Mouse (Mus musculus) ES-Bruce4 (cell line): ENCODE data around the gene Man1c1. TPM values are rescaled to one million over a fixed set of nuclear protein-coding genes. Genes with fewer than 3 reads are reported as not detected.

Experiments
- H3K27ac ChIP-seq: 2 replicates; pipeline ENCODE4 v1.5.1; 2012; ENCODE audit warnings: low read length, inconsistent platforms; ENCODE audit not compliant: insufficient read depth
- H3K27me3 ChIP-seq: 2 replicates; pipeline ENCODE4 v1.6.1; 2012; ENCODE audit warnings: mild to moderate bottlenecking, low read length, inconsistent platforms; ENCODE audit not compliant: control insufficient read depth, poor library complexity, insufficient read depth, severe bottlenecking
- H3K36me3 ChIP-seq: 2 replicates; pipeline ENCODE4 v1.6.1; 2012; ENCODE audit warnings: inconsistent platforms, mild to moderate bottlenecking, low read length, moderate library complexity; ENCODE audit not compliant: control insufficient read depth, poor library complexity, insufficient read depth, severe bottlenecking
- H3K4me1 ChIP-seq: one replicate; pipeline ENCODE4 v1.8.1; 2011; ENCODE audit warnings: low read length; ENCODE audit not compliant: control insufficient read depth, insufficient read depth
- H3K4me3 ChIP-seq: 2 replicates; pipeline ENCODE4 v1.5.1; 2011; ENCODE audit warnings: low read depth, mild to moderate bottlenecking, low read length
- H3K9ac ChIP-seq: 2 replicates; pipeline ENCODE4 v1.6.1; 2012; ENCODE audit warnings: low read depth, mild to moderate bottlenecking, inconsistent platforms; ENCODE audit not compliant: poor library complexity, severe bottlenecking
- H3K9me3 ChIP-seq: replicated peaks from 2 replicates; pipeline ENCODE4 v1.6.1; 2012; ENCODE audit warnings: mild to moderate bottlenecking, low read length, inconsistent platforms; ENCODE audit not compliant: control insufficient read depth, poor library complexity, insufficient read depth, severe bottlenecking
- CTCF ChIP-seq: IDR thresholded peaks from one replicate; pipeline ENCODE4 v1.8.1; 2011; ENCODE audit warnings: low read depth, low read length
- EP300 ChIP-seq: IDR thresholded peaks from 2 replicates; pipeline ENCODE4 v1.6.1; 2011; ENCODE audit warnings: low read depth, low read length; ENCODE audit not compliant: insufficient read depth
- POLR2A ChIP-seq: IDR thresholded peaks from one replicate; pipeline ENCODE4 v1.8.1; 2011; ENCODE audit warnings: low read length; ENCODE audit not compliant: insufficient read depth
- polyA plus RNA-seq: library from polyadenylated mRNA; stranded (reverse); fragments of >200 nt; gene quantifications from 2 replicates; pipeline ENCODE4 v1.2.4, GENCODE M21; 2011; ENCODE audit warnings: low read depth; ENCODE audit not compliant: missing spikeins, insufficient read depth, insufficient read length

Gene Man1c1
- polyA plus RNA-seq, 1 experiment, result 7.1 TPM

DNA sequence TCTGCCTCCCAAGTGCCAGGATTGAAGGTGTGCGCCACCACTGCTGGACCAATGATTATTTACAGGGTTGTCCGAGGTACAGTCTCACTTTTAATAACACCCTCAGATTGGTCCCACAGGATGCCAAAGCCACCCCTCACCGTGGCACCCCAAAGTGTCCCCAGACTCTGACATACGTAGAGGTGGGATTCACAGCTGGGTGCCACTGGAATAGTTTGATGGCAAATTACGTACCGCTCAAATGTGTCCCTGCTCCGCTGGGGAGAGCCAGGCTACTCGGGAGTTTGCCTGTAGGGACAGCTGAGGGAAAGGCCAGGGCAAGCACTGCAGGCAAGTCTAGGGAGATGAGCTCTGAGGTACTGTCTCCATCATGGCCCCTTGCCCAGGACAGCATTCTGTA is 30.9 kb downstream of the Man1c1 start:
- no peak overlapping the region for H3K4me3 ChIP-seq
- H3K36me3 ChIP-seq, result no peaks in the 10 kb centered on the region
- TF ChIP-seq EP300 (no peak), CTCF (no peak), POLR2A (no peak)
- no peaks in the 10 kb centered on the region for H3K27me3 ChIP-seq
- no peaks in the 10 kb centered on the region for H3K9me3 ChIP-seq
- no peak overlapping the region for H3K9ac ChIP-seq
- H3K4me1 ChIP-seq, result no peaks in the 10 kb centered on the region
- no peak overlapping the region for H3K27ac ChIP-seq

DNA sequence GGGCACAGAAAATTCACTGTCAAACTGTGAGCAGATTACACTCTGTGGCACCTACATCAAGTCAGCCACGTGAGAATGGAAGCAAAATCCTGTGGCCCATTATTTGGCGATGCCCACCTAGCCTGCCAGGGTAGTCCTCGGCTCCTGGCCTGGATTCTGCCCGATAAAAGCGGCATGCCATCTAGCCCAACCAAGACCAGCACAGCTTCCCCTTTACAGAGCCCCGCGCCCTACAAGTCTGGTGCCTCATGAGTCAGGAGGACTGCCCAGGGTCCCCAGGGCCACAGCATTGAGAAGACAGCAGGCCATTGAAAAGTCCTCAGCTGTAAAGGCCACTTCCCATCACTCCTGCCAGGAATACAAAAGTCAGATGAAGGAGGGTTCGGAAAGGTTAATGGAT is 31.8 kb downstream of the Man1c1 start:
- Histone ChIP-seq H3K9me3 (no peaks in the 10 kb centered on the region), H3K27ac (no peak overlapping the region), H3K4me3 (no peak overlapping the region), H3K9ac (no peak overlapping the region), H3K27me3 (no peaks in the 10 kb centered on the region), H3K4me1 (no peaks in the 10 kb centered on the region), H3K36me3 (no peaks in the 10 kb centered on the region)
- TF ChIP-seq POLR2A (no peak), EP300 (no peak), CTCF (no peak)

DNA sequence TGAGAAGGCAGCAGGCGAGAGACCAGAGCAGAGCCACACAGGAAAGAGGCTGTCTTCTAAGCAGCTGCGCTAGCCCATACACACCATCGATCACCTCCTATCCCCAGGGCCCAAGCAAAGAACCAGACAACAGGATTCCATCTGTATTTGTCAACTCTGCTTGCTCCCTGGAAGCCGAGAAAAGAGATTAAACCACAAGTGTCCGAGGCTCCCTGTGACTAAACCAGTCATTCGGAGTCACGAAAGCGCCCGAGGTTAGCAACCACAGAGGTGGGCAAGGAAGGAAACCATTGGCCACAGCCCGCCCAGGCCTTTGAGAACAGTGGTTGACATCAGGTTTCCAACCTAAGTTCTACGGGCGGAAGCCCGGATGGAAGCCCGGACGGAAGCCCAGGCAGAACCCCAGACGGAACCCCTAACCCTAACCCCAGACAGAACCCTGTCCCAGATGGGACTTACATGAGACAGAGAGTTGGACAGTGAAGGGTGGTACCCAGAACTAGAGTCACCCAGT is 32.4 kb downstream of the Man1c1 start:
- Histone ChIP-seq H3K4me1 (no peaks in the 10 kb centered on the region), H3K9ac (no peak overlapping the region), H3K36me3 (no peaks in the 10 kb centered on the region), H3K9me3 (no peaks in the 10 kb centered on the region), H3K4me3 (no peak overlapping the region), H3K27me3 (no peaks in the 10 kb centered on the region), H3K27ac (no peak overlapping the region)
- TF ChIP-seq CTCF, result no peak
- TF ChIP-seq EP300, result no peak
- TF ChIP-seq POLR2A, result no peak

DNA sequence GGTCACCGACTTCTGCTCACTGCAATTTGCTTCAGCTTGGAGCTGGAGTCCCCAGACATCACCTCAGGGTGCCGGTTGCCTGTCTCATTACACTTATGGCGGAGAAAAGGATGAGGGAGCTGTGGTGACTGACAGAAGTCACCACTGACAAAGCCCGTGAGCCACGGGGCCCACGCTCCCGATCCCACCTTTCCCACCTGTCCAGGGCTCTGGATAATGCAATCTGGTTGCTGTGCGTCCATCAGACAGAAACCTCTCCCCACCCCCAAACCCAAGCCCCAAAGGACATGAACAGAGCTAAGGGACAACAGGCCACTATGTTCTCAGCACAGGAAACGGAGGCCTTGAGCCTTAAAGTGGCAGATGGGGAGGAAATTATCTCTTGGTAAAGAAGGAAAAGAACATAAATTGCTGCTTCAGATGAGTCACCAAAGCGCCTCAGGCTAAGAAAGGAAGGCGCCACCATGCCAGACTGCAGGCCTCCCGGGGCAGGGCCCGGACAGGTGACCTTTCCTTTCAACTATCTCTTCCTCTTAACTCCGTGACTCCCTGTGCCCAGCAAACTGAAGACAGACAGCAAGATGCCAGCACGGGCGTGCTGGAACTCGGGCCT is 34.2 kb downstream of the Man1c1 start:
- no peaks in the 10 kb centered on the region for H3K36me3 ChIP-seq
- no peak for TF ChIP-seq POLR2A
- TF ChIP-seq CTCF, result no peak
- TF ChIP-seq EP300, result no peak
- no peak overlapping the region for H3K27ac ChIP-seq
- H3K9ac ChIP-seq, result no peak overlapping the region
- H3K9me3 ChIP-seq, result no peaks in the 10 kb centered on the region
- no peak overlapping the region for H3K4me3 ChIP-seq
- no peaks in the 10 kb centered on the region for H3K4me1 ChIP-seq
- H3K27me3 ChIP-seq, result no peaks in the 10 kb centered on the region

DNA sequence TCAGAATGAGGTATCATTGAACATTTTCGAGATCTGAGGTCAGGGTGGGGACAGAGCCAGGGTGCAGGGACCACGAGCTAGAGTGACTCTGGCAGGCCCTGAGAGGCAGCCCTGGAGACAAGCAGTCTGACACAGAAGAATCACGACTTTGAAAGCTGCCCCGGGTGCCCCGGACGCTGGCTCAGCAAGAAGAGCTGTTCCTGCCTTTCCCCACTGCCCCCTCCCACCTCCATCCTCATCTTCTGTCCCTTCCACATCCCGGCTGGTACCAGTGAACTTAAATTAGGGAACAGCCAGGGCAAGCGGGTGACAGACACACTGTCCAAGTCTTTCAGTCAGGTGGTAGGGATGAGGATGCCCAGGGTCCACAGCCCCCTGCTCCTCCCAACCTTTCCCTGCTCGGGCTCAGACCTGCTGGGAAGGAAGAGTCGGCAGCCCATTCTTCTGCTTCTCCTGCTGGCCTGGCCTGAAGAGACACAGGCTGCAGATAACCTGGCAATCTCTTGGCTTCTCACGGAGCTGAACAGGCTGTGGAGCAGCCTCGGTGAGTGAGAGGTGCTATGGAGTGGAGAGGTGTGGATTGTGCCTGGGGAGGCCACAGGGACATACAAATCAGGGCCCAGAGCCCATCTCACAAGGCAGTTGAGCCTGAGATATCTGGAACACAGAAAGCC is 35.6 kb downstream of the Man1c1 start:
- H3K4me3 ChIP-seq, result no peak overlapping the region
- H3K9me3 ChIP-seq, result no peaks in the 10 kb centered on the region
- no peaks in the 10 kb centered on the region for H3K4me1 ChIP-seq
- H3K36me3 ChIP-seq, result no peaks in the 10 kb centered on the region
- TF ChIP-seq EP300 (no peak), POLR2A (no peak), CTCF (no peak)
- no peak overlapping the region for H3K9ac ChIP-seq
- no peak overlapping the region for H3K27ac ChIP-seq
- no peaks in the 10 kb centered on the region for H3K27me3 ChIP-seq

DNA sequence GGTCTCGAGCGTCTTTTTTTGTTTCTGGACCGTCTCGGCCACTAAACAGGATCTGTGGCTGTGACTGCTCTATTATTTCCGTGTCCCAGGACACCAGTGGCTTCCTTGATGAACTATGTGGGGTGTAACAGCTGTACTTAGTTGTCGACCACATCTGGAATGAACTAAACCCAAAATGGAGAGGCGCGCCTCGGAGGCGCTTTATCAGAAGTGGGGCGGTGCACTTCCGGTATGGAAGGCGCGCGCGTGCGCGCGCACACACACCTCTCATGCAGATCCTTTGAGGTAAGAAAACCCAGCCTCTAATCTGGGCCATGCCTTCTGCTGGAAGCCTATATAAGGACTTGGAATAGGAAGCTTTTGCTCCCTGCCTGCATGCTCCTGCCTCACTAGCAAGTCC is 37.7 kb downstream of the Man1c1 start:
- Histone ChIP-seq H3K4me1 (no peaks in the 10 kb centered on the region), H3K27me3 (no peaks in the 10 kb centered on the region), H3K9ac (no peak overlapping the region), H3K9me3 (no peaks in the 10 kb centered on the region), H3K27ac (no peak overlapping the region), H3K36me3 (no peaks in the 10 kb centered on the region), H3K4me3 (no peak overlapping the region)
- TF ChIP-seq POLR2A (no peak), CTCF (no peak), EP300 (no peak)
